Mouse (Mus musculus) liver, adult 2 months (tissue): ENCODE results near the gene Nrk.

ENCODE experiments used
- CTCF ChIP-seq: fragments of 200-500 bp; IDR thresholded peaks from 2 replicates; pipeline ENCODE4 v1.5.1; 2011; ENCODE audit warnings: low read depth, low read length, control low read depth
- POLR2A ChIP-seq: fragments of 200-500 bp; IDR thresholded peaks from 2 replicates; pipeline ENCODE4 v1.6.1; 2011; ENCODE audit warnings: low read length, control low read depth; ENCODE audit not compliant: insufficient read depth; ENCODE audit errors: extremely low read depth

DNA sequence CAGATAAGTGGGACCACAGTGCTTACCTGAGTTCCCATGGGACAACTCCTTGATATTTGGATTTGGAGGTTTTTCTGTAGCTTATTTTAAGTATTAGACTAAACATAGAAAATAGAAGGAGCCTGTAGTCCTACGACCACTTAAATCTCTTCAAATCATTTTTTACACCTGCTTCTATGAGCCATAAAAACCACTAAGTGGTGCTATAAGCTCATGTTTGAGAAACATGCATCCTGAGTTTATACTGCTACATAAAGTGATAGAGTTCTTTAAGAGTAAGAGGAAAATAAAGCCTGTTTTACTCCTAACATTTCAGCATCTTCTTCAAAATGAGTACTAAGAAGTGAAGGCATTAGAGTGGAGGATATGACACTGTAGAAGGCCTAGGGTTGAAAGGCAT, 102.3 kb downstream of the Nrk start:
- no peak for TF ChIP-seq POLR2A
- TF ChIP-seq CTCF: 0 out of 2 replicates have a peak, but pooled peaks have one; percentile 17
